Mouse (Mus musculus) B cell, adult 2 months (primary cell): ENCODE results near the gene Tent2.

Experiments used
- DNase-seq, 2 experiments: peaks; one replicate each; pipeline ENCODE4 v3.0.0; 2022

The Tent2 gene

DNA sequence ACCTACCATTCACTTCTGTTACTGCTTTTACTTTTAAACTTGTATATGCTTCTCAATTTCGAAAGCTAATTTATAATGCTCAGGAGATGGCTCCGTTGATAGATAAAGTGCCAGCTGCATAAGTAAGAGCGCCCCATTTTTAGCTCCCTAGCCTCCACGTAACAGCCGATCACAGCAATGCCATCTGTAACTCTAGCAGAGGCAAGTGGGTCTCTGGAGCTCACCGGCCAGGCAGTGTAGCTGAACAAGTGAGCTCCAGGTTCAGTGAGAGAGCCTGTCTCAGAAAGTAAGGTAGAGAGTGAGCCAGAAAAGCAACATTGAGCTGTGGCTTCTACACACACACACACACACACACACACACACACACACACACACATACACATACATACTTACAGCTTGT lies 51.0 kb downstream of the Tent2 start:
- no peak for DNase-seq

DNA sequence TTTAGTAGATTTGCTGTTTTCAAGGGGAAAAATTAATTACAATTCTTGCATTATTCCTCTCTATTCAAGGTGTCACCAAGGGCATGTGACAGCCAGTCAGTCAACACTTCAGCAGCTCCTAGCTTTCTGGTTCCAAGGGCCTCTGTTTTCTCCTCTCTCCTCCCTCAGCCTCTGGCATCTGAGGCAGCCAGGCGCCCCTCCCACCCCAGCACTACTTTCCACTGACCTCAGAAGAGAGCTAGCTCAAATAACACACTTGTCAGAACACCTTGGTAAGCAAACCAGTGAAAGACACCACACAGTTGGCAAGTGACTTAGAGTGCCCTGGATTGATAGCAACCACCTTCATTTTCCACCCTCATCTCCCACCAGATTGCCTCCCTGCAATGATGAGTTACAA lies 54.1 kb downstream of the Tent2 start:
- no peak for DNase-seq

- DNase-seq = no peak
Measured at GRCm38 (mm10) chr13:93137098-93137497, 55.1 kb downstream of the Tent2 start.

DNA sequence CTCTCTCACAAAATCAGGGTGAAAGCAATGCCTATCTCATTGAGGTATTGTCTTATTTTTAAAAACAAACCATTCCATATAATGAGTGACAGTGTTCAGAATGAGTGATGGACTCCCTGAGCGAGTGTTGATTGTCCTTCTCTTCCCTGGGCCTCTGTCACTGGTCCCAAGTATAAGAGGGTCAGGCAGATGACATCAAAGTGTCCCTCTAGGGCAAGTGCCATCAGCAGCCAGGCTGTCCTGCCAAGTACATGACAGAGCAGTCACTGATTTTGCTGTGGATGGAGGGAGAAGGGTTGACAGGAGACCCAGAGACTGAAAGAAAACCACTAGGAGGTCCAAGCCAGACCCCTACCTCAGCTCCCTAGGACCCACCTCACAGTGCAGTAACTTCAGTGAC lies 55.9 kb downstream of the Tent2 start:
- DNase-seq = no peak

GRCm38 (mm10) chr13:93135501-93135900 lies 56.7 kb downstream of the Tent2 start:
- DNase-seq = no peak

DNA sequence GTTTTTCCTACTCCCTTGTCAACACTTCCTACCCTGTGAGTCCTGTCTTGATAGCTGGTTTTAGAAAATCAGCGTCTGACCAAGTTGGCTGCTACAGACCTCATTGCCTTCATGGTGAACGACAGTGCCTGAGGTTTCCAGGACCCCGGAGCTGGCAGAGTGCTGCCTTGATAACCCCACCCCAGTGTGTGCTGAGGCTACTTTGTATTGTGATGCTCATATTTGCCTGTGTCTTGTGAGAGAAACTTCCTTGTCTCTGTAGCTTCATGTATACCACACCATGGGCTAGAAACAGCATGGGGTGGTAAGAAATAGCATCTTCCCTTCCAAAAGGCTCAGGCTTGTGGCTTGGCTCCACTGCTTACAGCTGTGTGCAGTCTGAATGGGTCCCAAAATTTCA lies 61.5 kb downstream of the Tent2 start:
- no peak for DNase-seq

DNA sequence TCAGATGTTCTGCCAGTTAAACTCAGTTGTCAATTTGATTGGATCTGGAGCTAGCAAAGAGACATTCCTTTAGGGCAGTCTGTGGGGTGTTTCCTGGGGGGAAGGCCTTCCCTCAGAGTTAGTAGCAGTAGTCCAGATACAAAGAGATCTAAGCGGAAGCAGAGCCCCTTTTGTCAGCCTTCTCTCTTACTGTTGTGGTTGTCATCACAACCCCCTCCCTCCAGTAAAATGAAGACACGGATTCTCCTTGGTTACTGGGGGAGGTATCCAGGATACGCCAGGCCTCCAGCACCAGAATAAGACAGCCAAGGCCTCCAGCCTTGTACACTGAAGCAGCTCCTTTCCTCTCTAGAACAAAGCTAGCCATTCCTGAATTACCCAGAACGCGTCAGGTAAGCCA lies 63.2 kb downstream of the Tent2 start:
- no peak for DNase-seq

DNA sequence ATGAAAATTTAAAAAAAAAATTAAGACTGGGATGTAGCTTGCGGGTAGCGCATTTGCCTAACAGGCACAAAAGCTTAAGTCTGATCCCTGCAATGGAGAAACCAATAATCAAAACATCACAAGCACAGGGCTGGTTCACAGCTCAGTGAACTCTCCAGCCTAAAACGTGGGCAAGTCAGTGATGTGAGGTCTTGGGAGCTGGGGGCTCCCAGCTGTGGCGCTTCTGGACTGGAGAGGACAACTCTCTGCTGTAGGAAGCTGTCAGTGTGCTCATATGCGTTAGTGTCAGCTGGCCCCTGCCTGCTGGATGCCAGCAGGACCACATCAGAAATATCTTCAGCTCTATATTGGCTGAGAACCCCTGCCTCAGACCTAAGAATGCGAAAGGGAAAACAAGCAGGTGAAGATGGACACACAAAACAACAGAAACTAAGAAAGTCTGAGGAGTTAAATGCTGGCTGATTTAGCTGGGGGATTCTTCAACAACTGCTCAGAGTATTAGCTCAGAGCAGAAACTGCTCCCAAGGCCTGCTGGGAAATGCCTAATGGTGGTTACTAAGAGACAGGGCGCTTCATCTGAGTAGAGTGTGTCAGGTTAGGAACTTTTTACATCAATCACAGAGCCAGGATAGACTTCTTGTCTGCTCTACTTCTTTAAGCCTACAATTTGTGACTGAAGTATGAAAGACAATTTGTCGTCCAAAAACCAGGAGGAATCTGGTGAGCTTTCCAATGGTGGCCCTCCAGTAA lies 63.9 kb downstream of the Tent2 start:
- DNase-seq = no peak

DNA sequence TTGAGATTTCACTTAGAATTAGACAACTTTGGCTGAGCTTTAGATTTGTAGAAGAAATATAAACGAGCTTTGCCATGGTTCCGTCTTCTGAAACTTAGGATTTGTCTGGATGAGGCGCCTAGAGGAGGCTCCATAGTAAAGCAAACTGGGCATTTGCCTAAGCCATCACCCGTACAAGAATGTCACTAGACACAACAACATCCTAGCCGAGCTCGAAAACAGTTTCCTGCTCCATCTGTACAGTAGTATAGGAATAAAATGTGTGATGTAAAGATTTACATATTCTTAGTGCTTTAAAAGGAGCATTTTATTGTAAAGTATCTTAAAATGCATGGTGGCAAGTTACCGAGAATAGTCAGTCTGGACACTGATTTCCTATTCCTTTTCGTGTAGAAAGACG lies 69.9 kb downstream of the Tent2 start:
- DNase-seq = no peak

- no peak for DNase-seq
Measured at GRCm38 (mm10) chr13:93117241-93117640, 74.9 kb downstream of the Tent2 start.

DNA sequence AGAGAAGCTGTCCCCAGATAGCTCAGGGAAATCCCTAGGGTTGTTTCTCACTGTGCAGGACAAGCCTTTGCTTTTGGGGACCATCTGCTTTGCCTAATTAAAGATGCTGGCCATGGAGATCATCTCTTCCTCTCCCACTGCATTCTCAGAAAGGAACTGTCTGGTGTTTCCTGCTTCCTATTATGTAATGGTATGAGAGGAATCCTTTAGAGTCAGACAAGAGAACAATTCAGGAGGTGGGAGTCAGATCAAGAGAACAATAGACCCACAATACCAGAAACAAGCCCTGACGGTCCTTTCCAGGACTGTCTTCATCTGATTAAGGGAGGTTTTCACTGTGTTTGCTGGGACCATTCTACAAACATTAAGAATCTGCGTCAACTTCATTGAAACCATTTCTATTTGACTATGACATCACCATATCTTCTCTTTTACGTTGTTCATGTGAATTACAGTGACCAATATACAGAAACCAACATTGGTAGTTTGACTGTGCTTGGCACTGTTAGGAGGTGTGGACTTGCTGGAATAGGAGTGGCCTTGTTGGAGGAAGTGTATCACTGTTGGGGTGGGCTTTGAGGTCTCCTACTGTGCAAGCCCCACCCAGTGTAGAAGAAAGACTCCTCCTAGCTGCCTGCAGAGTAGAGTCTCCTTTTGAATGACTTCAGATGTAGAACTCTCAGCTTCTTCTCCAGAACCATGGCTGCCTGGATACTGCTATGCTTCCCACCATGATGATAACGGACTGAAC lies 89.7 kb downstream of the Tent2 start:
- DNase-seq = no peak

DNA sequence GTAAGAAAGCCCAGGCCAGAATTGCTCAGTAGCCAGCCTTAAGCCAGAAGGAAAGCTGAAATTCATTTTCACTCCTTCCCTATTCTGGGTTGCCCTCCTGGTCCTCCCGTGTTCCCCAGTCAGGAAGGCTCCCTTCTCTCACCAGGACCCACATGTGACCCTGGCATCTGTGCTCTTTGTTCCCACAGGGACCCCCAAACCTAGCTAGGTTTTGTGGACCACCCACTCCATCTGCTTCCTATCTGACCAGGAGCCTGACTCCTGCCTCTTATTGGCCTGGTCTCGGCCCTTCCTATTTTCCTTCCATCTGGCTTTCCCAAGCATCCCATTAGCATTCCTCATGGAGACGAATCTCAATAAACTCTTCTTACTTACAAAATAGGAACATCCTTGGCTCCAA lies 93.6 kb downstream of the Tent2 start:
- DNase-seq = no peak

GRCm38 (mm10) chr13:93096643-93097042 lies 95.5 kb downstream of the Tent2 start:
- no peak for DNase-seq
